Mouse (Mus musculus) forelimb bud, embryonic 11.5 days (tissue): ENCODE measurements at regions not wholly inside any gene's neighbourhood (a gene's known extent, or its start where the extent isn't known, plus 50 kb on each side); places are given as distances from the start of the nearest gene placed in this dataset.

Source experiments
- DNase-seq: peaks from one replicate; pipeline ENCODE4 v3.0.0-alpha.2; 2012; ENCODE audit warnings: low read depth, low spot score

DNA sequence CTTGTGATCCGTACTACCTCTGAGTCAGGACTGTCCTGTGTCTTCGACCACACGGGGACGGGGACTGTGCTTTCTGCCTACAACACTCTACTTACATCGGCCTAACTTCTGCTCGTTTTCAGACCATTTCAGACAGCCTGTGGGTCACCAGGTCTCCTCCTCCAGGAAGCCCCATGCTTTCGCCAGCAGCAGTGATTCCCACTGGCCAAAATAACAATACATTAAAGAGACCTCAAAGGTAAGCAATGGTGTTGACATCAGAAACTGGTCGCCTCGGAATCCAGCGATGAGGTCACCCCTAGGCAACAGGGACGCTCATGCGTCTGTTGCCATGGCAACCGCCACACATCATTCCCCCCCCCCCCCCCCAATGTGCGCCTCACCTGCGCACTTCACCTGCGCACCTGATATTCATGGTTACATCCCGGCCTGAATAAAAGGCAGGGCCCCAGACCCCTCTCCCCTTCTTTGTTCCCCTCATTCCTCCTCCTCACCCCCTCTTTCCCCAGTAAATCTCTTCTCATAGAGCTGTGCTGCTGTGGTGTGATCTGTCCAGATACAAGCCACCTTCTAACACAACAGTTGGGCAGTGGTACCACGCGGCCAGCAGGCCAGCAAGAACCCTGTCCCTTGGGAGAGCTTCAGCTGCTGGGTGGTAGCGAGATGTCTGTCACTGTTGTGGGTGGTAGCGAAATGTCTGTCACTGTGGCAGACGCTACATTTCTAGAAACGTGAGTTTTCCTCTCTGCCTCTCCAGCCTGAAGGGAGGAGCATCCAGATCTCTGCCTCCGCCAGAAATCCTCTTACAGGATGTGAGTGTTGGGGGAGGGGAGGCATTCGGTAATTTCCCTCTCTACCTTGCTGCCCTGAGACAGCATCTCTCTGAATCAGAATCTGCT lies 145.0 kb downstream of the Setd4 start:
- no peak for DNase-seq

DNA sequence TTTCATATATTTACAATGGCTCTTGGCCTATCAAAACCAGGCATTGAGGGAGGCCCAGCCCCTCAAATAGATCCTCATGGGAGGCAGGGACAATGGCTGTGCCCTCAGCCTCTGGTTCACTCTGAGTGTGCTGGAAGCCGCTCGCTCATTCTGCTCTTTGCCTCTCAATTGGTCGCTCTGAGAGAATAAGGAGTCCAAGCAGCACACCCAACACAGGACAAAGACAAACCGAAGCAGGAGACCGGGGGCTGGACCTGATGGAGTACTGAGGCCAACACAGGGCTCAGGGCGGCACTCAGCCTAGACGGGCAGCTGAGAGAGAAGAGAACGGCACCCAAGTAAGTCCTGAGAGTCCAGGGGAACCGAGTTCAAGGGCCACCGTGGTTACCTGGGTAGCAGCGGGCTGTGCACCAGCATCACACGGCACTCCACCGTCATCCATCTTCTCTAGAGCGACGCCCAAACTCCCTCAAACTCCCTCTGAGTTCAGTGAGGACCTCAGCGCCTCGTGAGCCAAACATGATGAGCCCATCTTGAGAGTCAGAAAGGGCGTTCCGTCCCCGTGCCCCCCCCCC lies 145.8 kb downstream of the Setd4 start:
- DNase-seq = no peak

DNA sequence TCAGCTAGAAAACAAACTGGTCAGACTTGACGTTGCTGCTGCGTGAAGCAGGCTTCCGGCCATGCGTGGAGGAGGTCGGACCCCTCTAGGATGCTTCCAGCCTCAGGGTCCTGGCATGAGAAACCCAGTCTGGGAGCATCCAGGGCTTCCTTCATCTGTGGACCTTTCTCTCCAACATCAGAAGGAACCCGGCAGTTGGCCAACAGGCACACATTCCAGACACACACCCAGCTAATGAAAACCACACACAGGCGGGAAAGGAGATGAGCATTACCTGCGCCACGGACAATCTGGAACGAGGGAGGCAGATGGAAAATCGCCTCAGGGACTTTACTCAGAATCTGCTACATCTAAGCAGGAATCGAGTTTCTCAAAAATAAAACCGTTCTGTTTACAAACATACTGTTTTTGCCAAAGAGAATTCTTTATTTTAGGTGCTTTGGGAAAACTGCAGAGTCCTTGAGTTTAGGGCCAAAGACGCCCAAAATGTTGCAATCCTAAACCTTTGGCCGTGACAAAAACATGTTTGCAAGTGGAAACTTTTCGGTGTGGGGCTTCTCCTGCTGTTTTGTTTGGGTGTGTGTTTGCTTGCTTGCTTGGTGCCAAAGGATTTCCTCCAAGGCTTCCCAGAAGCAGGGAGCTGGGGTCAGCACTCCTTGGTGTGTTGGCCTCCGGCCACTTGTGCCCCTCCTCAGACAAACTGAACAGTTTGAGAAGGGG lies 147.0 kb downstream of the Setd4 start:
- no peak for DNase-seq

DNA sequence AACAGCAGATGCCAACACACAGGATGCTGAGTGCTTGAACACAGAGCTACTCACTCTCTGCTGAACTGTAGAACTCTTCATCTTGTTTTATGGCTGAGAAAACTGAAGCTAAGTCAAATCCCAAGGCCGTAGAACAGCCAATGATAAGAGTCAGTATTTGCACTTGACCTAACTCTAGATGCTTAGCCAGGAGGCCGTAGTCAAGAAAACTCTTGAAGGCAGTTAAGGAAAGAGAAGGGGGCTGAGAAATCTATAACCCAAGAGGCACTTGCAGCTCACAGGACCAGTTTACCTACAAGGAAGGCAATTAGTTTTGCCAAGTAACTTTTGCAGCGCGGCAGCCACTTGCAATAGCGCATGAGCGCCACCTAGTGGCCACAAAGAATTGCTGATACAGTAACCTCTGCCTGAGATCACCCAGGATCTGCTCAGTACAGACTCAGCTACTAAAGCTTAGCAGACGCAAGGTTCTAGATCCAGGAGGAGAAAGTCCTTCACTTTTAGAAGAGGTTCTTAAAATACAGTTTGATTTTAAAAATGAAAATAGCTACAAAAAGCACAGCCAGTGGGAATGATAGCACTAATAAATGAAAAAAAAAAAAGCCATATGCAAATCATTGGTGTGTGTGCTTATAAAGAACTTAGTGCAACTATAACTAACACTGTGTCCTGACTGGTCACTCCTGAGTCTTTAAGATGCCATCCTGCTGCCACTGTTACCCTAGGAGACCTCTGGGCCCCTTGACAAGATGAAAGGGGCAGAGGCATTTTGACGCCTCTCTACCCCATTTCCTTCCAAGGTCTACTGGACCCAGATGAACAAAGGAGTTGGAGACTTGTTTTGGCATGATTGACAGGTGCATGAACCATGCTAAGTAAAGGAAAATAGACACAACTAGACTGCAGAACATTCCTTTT lies 149.5 kb downstream of the Setd4 start:
- DNase-seq = peak; percentile 90

DNA sequence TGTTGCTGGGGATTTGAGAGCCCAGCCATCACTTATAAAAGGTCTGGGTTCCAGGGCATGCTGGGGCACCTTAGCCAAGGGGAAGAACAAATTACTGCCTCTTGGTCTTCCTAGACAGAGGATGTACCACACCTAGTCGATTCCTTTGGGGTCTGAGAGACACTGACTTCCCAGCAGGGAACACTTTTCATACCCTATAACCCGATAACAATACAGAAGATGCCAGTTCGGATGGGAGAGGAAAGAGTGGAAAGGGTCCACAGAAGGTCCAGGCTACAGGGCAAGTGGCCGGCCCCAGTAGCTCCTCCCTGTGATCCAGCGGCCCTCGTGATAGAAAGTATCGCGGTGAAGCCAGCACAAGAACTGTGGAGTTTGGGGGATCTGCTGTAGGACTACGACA lies 150.8 kb downstream of the Setd4 start:
- DNase-seq = no peak

DNA sequence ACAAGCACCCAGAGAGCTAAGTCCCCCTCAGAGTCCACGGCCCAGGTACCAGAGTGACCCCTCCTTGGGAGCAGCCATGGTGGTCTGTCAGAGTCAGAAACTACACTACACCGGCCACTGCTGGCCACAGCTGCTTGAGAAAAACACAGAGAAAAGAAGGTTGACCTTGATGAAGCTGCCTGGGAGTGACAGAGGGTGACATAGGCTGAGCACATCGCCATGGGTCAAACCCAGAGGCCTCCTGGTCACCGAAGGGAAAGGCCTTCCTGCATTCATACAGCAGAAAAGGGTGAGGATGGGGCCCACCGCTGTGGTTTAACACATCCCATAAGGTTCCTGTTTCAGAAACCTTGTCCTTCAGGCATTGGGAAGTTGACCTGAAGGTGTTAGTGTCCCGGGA lies 153.0 kb downstream of the Setd4 start:
- DNase-seq = no peak

DNA sequence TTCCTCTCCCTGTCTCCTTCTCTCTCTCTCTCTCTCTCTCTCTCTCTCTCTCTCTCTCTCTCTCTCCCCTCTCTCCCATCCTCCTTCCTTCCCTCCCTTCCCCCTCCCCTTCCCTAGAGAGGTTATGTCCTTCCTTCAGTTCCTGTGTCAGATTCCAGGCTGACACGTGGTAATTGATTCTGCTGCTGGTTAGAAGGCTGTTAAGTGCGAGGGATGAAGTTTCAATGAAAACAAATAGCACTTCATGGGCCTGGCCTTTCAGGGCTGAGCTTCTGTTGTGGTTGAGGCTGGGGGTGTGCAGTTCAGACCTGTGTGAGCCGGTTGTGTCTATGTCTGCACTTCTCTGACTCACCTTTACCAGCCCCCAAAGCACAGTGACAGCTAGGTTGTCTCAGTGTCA lies 153.9 kb downstream of the Setd4 start:
- no peak for DNase-seq

DNA sequence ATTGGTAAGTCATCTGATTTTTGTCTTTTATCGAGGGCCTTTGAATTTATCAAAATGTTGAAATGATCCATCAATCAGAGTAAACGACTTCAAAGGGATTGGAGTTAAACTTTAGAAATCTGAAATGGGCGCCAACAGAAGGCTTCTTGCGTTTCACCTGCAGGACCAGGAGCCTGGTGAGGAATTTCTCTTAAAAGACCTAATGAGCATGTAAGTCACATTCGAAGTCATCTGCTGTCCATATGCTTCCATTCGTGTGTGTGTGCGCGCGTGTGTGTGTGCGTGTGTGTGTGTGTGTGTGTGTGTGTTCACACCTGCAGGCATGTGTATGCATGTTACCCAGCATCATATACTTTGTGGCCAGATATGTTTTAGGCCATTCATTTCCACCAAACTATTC lies 155.7 kb downstream of the Setd4 start:
- DNase-seq = peak; percentile 56

DNA sequence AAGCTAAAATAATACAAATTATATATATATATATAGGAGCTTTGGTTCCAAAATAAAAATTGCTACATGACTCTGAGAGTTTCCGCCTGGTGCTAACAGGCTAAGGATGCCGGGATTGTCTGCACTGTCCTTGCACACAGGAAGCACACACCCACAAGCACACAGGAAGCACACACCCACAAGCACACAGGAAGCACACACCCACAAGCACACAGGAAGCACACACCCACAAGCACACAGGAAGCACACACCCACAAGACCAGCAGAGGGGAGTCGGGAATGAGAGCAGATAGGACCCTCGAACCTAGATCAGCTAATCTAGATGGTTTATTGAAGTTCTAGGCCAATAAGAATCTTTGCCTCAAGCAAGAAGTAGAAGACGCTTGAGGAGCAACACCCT lies 156.9 kb downstream of the Setd4 start:
- no peak for DNase-seq

DNA sequence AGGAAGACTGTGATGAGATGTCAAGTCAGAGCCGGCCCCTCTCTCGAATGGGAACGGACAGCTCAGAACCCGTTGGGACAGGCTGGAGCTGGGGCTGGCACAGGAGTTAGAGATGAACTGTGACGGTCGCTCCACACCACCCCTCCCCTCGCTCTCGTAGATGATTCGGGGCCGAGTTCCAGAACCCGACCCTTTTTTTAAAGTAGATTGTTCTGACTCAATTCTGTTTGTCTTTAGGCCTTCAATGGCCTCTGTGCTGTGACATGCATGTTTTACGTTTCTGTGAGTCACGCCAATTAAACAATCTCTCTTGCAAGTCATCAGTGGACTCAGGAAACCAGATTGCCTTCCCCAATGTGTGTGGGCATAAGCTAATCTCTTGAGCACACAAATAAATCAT lies 157.7 kb downstream of the Setd4 start:
- DNase-seq = no peak

DNA sequence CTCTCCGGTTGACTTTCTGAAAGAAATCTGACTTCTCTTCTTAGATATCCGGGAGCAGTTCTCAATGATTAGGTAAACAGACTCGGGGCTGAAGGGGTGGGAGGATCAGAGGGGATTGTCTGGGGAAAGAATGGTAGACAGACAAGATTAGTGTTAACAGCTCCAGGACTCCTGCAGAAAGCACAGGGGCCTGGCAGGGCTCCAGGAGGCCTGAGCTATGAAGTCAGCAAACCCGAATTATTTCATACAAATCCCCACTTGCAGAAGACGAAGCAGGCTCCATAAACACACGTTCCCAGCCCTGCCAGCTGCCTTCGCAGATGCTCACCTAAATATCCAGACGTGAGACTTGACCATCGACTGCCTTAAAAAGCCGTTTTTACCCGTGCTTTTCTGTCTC lies 161.0 kb downstream of the Setd4 start:
- DNase-seq = no peak

DNA sequence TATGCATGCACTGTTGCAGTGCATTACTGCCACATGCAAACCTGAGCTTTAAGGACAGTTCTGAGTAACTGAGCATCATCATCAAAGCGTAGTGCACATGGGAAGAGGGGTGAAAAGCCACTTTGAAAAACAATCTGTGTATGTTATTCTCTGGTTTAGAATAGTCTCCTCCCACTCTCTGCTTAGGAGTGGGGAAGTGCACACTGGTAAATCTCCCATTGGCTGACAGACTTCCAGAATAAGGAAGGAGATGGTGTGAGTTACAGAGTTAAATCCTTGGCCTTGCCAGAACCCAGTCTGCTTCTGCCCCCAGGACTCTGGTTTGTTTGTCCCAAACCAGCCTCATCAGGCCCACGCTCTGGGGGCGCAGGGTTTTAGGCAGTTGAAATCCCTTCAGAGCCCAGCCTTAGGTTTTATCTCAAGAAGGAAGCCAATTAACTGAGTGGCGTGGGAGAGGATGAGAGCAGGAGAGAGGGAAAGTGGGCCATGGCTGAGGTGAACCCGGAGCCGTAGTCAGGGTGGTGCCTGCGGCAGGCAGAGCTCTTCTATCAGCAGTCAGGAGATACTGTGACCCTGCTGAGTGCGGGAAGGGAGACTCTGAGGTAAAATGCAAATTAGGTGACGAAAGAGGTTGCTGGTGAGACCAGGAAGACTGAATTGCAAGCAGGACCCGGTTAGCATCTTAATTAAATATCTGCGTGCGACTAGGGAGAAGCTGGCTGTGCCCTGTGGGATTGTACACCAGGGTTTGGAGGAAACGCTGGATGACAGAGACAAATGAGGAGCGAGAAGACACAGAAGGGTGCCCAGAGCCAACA lies 166.0 kb downstream of the Setd4 start:
- DNase-seq = no peak

DNA sequence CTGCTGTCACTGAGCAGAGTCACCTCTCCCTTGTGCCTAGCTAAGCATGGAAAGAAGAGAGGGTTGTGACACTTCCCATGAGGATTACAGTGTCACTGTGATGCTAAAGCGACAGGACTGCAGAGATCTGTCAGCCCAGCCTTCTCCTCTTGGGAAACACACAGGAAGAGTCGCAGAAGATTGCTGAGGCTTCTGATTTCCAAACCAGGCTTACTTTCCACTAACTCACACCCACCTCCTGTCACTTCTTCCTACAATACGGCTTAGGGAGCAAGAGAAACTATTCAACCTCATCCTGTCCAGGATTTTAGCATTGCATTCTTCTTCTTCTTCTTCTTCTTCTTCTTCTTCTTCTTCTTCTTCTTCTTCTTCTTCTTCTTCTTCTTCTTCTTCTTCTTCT lies 167.1 kb downstream of the Setd4 start:
- no peak for DNase-seq

DNA sequence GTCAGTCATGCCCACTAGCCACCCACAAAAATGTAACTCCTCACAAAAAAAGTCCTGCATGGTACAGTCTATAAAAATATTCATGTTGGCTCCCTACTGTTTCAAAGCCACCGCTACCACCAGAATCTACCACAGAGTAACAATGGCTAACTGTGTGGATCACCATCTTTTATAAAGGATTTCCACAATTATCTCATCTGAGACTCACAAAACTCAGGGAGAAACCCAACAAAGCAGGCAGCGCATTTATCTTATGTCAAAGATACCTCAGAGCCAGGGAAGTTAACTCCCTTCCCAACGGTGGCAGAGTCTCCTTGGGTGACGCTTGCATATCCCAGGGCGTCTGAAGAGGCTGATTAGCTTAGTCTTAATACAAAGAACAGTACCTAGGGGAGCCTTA lies 172.5 kb downstream of the Setd4 start:
- no peak for DNase-seq

DNA sequence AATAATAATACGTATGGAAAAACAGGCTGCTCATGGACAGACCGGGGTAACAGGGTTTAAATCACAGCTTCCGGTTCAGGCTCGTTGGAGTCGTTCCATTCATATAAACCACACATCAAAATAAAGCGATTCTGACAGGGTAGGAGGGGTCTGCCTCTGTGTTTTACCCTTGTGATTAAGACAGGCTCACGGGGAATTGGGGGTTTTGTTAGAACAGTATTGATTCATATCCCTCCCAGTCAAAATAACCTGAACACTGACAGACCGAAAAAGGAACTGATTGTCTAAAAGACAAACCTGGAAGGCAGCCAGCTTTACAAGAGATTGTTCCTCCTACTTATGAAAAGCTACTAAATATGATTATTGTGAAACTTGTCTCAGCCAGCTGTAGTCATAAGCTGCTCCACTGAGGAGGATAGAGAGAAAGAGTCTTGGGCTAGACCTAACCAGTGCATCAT lies 174.5 kb downstream of the Setd4 start:
- DNase-seq = no peak

DNA sequence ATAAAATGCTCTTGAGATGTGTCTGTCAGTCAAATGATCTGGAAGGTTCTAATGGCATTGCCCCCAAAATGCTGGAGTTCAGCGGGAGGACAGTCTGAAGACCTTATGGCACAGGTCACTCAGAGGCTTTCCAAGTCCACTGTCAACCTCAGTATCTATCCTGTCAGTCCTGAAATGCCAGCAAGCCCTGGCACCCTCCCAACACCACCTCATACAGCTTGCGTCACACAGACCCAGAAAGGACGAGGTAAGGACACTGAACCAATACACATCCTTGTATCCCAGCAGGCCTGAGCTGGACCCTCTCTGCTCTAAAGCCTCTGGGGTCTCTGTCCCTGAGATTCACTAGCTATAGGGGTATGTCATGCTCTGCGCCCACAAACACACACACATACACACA lies 176.6 kb downstream of the Setd4 start:
- DNase-seq = no peak

DNA sequence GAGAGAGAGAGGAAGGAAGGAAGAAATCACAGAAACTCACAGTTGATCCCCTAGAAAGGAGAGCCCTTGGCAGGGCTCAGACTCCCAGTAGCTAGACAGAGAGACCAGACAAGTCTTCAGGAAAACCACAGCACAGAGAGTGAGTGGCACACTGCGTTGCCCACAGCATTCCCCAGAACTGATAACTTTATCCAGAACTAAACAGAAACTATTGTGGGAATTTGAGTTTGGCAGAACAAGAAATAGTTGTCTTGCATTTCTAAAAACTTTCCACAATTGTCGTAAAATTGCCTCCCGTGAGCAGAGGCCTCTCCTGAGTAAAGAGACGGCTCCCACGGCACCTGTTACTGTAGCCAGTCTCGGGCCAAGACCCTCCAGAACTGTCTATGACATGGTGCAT lies 178.1 kb downstream of the Setd4 start:
- no peak for DNase-seq

DNA sequence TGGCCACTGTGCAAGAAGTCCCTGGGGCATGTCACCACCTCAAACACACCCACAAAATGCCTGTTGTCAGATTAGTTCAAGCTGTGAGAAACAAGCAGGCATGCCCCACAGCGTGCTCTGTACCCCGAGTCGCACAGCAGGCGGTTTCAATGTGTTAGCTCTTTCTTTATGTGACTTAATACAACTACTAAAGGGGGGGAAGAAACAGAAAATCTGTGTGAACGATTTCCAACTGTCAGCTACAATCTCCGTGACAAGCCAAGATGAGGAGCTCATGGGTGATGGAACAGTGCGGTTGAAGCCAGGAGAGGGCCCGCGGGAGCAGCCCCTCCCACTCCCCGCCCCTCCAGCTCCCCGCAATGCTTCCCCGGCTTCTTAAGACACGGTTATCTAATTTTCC lies 180.7 kb downstream of the Setd4 start:
- DNase-seq = peak; percentile 9

DNA sequence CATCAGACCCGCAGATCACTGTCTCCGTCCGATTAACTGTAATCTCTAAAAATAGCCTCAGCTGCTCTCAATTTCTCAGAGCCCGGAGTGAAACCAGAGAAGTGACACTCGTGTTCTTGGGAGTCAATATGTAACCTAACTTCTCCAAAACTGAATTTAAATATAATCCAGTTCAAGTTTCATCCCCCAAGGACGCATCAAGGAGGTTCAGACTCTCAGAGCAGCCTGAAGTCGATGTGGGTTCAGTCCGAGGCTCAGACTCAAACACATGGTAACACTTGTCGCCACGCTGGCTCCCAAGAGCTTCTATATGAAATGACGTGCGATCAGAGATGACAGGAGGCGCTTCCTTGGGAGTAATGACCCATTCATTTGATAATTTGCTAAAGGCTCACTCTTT lies 181.6 kb downstream of the Setd4 start:
- no peak for DNase-seq

DNA sequence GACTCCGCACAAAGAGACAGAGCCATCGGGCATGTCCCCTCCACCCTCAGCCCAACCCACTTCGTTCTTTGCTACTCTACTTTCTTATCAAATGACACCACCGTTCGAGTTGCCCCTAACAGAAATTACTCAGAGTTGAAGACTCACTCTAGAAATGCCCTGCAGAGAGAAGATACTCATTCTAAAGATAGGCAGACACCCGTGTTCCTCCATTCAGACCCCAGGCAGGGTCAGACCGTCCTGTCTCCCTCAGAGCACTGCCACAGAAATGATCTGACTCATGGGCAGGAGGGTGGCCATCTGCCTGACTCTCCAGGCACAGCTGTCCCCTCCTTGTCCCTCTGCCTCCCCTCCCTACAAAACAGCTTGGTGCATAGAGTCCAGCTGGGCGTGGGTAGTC lies 185.6 kb downstream of the Setd4 start:
- DNase-seq = no peak

DNA sequence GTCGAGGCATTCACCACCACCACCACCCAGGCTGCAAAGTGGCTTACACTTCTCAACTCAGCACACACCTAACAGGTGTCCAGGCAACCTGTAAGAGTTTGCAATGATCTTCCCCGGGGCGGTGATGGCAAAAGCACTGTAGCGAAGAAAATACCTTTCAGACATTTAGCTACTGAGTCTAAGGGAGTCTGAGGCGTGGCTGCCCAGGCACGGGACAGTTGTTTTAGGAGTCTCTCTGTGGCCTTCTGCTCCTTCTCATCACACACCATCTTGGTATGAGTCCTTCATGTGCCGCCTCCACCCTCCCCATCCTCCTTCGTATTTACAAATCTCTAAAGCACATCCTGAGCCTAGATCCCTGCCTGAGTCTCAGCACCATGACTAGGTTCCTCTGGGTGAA lies 186.0 kb downstream of the Setd4 start:
- DNase-seq = no peak
